Mouse (Mus musculus) neural tube, embryonic 11.5 days (tissue): ENCODE measurements at regions not wholly inside any gene's neighbourhood (a gene's known extent, or its start where the extent isn't known, plus 50 kb on each side); places are given as distances from the start of the nearest gene placed in this dataset.

ENCODE experiments used
- ATAC-seq: fragments of 200-750 bp; cut with Nextera tagmentation; 2 replicates; pipeline ENCODE4 v1.8.0; 2017; ENCODE audit warnings: moderate number of reproducible peaks, mild to moderate bottlenecking, moderate TSS enrichment, moderate library complexity; ENCODE audit not compliant: insufficient read depth, low FRiP score, low TSS enrichment
- DNase-seq: peaks from one replicate; pipeline ENCODE4 v3.0.0-alpha.2; 2015; ENCODE audit warnings: low spot score
- H3K27ac ChIP-seq: fragments of 300-500 bp; sonication (generic); 2 replicates; pipeline ENCODE4 v1.5.1; 2014; ENCODE audit warnings: low read depth, mild to moderate bottlenecking, low read length
- H3K27me3 ChIP-seq: fragments of 300-500 bp; sonication (generic); 2 replicates; pipeline ENCODE4 v1.6.1; 2014; ENCODE audit warnings: mild to moderate bottlenecking, low read length, mixed read lengths; ENCODE audit not compliant: control insufficient read depth, insufficient read depth
- H3K36me3 ChIP-seq: fragments of 300-500 bp; sonication (generic); 2 replicates; pipeline ENCODE4 v1.6.1; 2014; ENCODE audit warnings: mild to moderate bottlenecking, low read length, moderate library complexity, mixed read lengths; ENCODE audit not compliant: control insufficient read depth, insufficient read depth
- H3K4me1 ChIP-seq: fragments of 300-500 bp; sonication (generic); 2 replicates; pipeline ENCODE4 v1.6.1; 2014; ENCODE audit warnings: low read length, mixed read lengths; ENCODE audit not compliant: control insufficient read depth, insufficient read depth
- H3K4me2 ChIP-seq: fragments of 300-500 bp; sonication (generic); 2 replicates; pipeline ENCODE4 v1.6.1; 2014; ENCODE audit warnings: low read depth, mild to moderate bottlenecking, moderate library complexity
- H3K4me3 ChIP-seq: fragments of 300-500 bp; sonication (generic); 2 replicates; pipeline ENCODE4 v1.5.1; 2014; ENCODE audit warnings: low read depth, low read length
- H3K9ac ChIP-seq: fragments of 300-500 bp; sonication (generic); 2 replicates; pipeline ENCODE4 v1.6.1; 2014; ENCODE audit warnings: mild to moderate bottlenecking, low read length
- H3K9me3 ChIP-seq: fragments of 300-500 bp; sonication (generic); 2 replicates; pipeline ENCODE4 v1.6.1; 2016; ENCODE audit warnings: low read length; ENCODE audit not compliant: control insufficient read depth
- WGBS: fragments of 180-500 bp; shearing (Covaris S2); extraction: QIAGEN DNeasy Blood & Tissue Kit; methylation state at CpG from one replicate; pipeline ENCODE4 v1.1.7; 2014; 5-methylcytosine and 5-hydroxymethylcytosine counted together

DNA sequence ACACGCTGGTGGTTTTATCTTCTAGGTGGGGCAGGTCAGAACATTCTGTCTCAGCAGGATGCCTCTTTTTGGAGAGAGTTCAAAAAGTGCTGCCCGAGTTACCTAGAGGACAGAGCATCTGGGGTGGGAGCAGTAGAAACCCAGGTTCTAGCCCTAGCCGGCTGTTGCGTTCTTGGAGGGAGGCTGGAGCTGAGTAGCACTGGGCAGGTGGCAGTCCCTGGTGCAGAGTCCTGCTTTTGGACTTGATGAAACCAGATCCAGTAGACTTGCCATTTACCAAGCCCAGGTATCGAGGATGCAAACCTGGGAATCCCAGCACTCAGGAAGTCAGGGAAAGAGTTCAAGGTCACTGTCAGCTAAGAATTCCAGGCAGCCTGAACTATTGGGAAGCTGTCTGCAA, 110.3 kb upstream of the Atp1a1 start:
- Histone ChIP-seq H3K4me1 (peaks cover 14% of the 10 kb centered on the region), H3K27ac (no peak overlapping the region), H3K27me3 (no peaks in the 10 kb centered on the region), H3K36me3 (no peaks in the 10 kb centered on the region), H3K9me3 (no peaks in the 10 kb centered on the region), H3K4me2 (no peak overlapping the region), H3K9ac (no peak overlapping the region), H3K4me3 (no peak overlapping the region)
- no peak for DNase-seq
- 75% methylated on average over 5 of the region's 5 CpGs for WGBS
- no peak for ATAC-seq

DNA sequence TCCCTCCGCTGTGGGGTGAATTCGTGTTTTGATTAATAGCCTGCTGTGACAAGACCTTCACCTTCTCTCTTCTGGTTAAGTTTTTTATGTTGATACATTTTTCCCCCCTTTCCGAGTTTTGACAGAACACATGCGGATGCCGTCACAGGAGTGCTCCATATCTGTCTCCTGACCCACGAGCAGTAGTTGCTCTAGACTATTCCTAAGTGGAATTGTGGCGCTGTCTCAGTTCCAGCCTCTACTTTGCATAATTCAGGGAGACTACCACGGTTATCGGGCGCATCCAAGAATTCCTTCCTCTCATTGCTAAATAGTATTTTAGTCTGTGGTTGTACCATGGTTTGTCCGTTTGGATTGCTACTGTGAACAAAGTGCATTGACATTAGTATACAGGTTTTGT, 109.2 kb upstream of the Atp1a1 start:
- ATAC-seq (no peak), DNase-seq (no peak)
- no peak overlapping the region for H3K27ac ChIP-seq
- no peaks in the 10 kb centered on the region for H3K36me3 ChIP-seq
- no peaks in the 10 kb centered on the region for H3K9me3 ChIP-seq
- WGBS, result 73% methylated on average over 11 of the region's 11 CpGs
- no peak overlapping the region; the same call in 1 of the 2 replicates for H3K9ac ChIP-seq
- H3K27me3 ChIP-seq, result no peaks in the 10 kb centered on the region
- peaks cover 14% of the 10 kb centered on the region for H3K4me1 ChIP-seq
- H3K4me3 ChIP-seq, result no peak overlapping the region
- H3K4me2 ChIP-seq, result no peak overlapping the region

DNA sequence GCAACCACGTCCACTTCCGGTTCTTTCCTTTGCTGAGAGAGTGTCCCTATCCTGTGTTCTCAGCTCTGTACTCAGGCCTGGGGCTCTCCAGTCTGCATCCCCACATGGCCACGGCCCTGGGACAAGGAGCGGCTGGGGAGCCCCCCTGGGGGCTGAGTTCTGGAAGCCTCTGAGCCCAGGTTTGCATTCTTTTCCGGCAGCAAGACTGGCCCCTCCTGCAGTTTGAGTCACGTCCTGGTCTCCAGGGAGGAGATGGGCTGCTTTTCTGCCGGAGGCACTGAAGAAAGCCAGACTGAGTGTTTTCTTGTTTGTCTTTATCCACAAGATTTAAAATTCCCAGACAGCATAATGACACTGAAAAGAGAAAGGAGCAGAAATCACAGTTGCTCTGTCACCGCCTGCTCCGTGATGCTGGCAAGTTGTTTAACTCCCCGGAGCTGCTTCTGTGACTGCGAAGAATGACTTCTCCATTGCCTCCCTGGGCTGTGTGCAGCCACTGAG, 108.7 kb upstream of the Atp1a1 start:
- Histone ChIP-seq H3K9me3 (no peaks in the 10 kb centered on the region), H3K9ac (peak overlapping the region; percentile 29; the same call in 1 of the 2 replicates), H3K4me3 (no peak overlapping the region), H3K36me3 (no peaks in the 10 kb centered on the region), H3K27ac (no peak overlapping the region), H3K4me1 (peaks cover 14% of the 10 kb centered on the region), H3K4me2 (no peak overlapping the region), H3K27me3 (no peaks in the 10 kb centered on the region)
- ATAC-seq (no peak), DNase-seq (no peak)
- 39% methylated on average over 11 of the region's 11 CpGs for WGBS

DNA sequence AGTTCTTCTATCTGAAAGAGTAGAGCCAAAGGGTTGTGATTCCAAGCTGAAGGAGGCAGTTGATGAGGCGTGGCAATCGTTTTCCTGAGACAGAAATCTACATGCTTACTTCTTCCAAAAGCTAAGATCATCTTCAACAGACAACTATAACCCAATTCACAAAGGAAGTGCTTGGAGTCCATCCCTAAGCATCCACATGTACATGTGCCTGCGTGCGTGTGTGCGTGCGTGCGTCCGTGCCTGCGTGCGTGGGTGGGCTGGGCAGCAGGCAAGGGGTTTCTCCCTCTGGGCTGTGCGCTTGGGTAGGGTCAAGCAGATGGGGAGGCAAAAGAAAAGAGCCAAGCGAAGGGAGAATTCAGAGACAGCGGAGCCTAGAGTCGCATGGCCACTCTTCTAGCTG, 108.2 kb upstream of the Atp1a1 start:
- H3K4me2 ChIP-seq, result no peak overlapping the region
- H3K9ac ChIP-seq, result no peak overlapping the region
- no peaks in the 10 kb centered on the region for H3K36me3 ChIP-seq
- H3K27me3 ChIP-seq, result no peaks in the 10 kb centered on the region
- H3K4me1 ChIP-seq, result peaks cover 14% of the 10 kb centered on the region
- DNase-seq (no peak), ATAC-seq (no peak)
- 84% methylated on average over 14 of the region's 14 CpGs for WGBS
- H3K4me3 ChIP-seq, result no peak overlapping the region
- no peak overlapping the region for H3K27ac ChIP-seq
- no peaks in the 10 kb centered on the region for H3K9me3 ChIP-seq

DNA sequence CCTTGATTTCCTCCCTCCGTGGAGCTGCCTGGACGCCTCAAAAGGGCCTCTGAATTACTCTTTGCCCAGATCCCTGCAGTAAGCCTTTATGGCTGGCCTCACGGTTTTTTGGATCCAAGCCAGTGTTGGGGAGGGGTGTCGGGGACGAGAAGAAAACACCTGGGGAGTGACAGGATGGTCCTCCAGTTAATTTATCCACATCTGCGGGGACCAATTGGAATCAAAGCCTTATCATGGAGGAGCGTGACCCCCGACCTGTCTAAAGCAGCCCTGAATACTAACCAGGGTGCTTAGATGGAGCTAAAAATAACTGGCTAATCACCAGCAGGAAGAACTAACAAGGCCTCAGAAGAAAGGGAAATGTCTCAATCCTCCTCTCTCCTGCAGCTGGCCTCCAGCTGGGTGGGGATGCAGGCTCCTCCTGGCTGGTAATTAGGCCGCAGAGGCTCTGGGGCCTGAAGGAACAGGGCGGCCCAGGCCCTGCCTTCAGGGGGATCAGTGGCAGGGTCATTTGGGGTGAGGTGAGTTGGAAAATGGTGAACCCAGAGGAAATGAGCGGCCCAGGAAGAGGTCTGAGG, 107.2 kb upstream of the Atp1a1 start:
- no peak overlapping the region for H3K27ac ChIP-seq
- no peak for ATAC-seq

DNA sequence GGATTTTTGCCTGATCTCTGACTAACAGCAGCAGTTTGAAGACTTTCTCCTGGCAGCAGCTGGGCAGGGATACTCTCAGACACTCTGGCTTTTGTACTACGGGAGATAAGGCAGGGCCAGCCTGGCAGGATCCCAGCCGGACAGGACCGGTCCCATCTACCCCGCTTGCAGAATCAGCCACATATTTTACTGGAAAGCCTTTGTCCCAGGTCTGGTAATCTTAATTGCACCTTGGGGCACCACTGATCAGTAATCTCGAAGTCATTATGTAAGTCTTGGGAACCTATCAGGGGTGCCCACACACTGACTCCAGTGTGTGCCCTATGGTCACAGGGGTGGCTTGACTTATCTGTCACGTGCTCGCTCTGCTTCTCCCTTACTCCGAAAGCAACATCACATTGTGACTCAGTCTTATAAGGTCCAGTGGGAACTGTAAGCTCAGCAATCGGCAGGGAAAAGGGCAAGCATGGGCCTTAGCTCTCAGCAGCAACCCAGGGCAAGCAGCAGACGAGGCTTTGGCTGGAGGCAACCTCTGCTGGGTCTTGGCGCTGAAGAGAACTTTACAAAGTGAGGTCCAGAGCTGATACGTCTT, 105.0 kb upstream of the Atp1a1 start:
- no peak overlapping the region for H3K4me3 ChIP-seq
- no peaks in the 10 kb centered on the region for H3K36me3 ChIP-seq
- peaks cover 14% of the 10 kb centered on the region for H3K4me1 ChIP-seq
- no peak overlapping the region for H3K9ac ChIP-seq
- no peaks in the 10 kb centered on the region for H3K27me3 ChIP-seq
- H3K27ac ChIP-seq, result no peak overlapping the region
- DNase-seq (no peak), ATAC-seq (no peak)
- WGBS, result 87% methylated on average over 12 of the region's 12 CpGs
- no peak overlapping the region for H3K4me2 ChIP-seq
- no peaks in the 10 kb centered on the region for H3K9me3 ChIP-seq

More for the DNA sequence above, 107.2 kb upstream of the Atp1a1 start:
- no peak overlapping the region for H3K4me3 ChIP-seq
- no peaks in the 10 kb centered on the region for H3K9me3 ChIP-seq
- peak; percentile 19 for DNase-seq
- H3K4me2 ChIP-seq, result no peak overlapping the region
- H3K9ac ChIP-seq, result no peak overlapping the region
- WGBS, result 15% methylated on average over 11 of the region's 11 CpGs
- H3K27me3 ChIP-seq, result no peaks in the 10 kb centered on the region
- peaks cover 14% of the 10 kb centered on the region for H3K4me1 ChIP-seq
- H3K36me3 ChIP-seq, result no peaks in the 10 kb centered on the region

DNA sequence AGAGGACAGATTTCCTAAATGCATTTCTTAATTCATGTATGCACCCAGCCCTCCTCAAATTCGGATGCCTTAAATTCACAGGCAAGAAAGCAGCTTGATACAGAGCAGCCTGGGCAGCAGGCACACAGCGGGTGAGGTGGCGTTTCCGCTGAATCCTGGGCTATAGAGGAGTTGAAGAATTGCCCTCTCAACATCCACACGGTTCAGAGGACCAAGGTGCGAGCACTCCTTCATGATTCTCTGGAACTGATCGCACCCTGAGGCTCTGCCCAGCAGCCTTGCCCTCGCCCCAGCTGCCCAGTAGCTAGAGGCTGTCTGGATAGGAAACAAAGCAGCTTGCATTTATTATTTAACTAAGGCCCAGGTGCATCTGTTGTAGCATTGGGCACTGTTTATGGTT, 104.3 kb upstream of the Atp1a1 start:
- WGBS, result 74% methylated on average over 8 of the region's 8 CpGs
- Histone ChIP-seq H3K9me3 (no peaks in the 10 kb centered on the region), H3K4me2 (no peak overlapping the region), H3K9ac (no peak overlapping the region), H3K36me3 (no peaks in the 10 kb centered on the region), H3K4me1 (peaks cover 14% of the 10 kb centered on the region), H3K4me3 (no peak overlapping the region), H3K27me3 (no peaks in the 10 kb centered on the region), H3K27ac (no peak overlapping the region)
- DNase-seq, result no peak
- no peak for ATAC-seq

DNA sequence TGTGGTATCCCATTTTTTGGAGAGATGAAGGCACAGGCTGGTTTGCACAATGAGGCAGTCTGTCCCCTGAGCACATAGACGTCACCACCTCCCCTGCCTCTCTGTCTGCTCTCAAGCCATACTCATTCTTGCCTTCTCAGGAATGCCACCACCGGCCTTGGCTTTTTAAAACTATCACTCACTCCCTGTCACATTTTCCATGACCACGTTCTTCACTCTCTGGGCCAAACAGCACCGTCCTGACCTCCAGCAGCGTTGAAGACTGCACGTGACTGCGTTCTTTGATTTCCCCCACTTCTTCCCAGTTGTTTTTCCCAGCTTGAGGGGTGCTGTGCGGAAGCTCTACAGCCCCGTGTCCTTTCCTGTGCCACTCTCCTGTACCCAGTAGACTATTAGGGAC, 100.4 kb upstream of the Atp1a1 start:
- Histone ChIP-seq H3K36me3 (no peaks in the 10 kb centered on the region), H3K27ac (no peak overlapping the region), H3K9ac (no peak overlapping the region), H3K4me1 (no peaks in the 10 kb centered on the region), H3K27me3 (no peaks in the 10 kb centered on the region), H3K4me2 (no peak overlapping the region), H3K4me3 (no peak overlapping the region), H3K9me3 (no peaks in the 10 kb centered on the region)
- ATAC-seq, result no peak
- WGBS, result 74% methylated on average over 9 of the region's 9 CpGs
- DNase-seq, result no peak

DNA sequence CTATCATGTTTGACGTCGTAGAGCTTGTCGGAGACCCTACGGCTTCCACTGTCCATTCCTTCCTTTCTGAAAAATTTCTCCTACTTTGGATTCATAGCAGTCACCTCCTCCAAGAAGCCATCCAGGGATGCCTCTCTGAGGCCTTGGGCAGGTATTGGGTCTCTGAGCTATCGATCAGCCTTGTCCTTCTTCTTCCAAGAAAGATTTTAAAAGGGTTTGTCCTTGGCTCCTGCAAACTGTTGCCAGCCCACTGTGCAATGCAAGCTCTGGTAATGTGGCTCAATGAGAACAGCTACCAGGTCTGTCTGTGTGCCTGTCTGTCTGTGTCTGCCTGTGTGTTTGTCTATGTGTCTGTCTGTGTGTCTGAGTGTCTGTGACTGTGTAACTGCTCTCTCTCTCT, 99.8 kb upstream of the Atp1a1 start:
- H3K27ac ChIP-seq, result no peak overlapping the region
- no peaks in the 10 kb centered on the region for H3K9me3 ChIP-seq
- 95% methylated on average over 5 of the region's 5 CpGs for WGBS
- no peak overlapping the region for H3K9ac ChIP-seq
- H3K4me3 ChIP-seq, result no peak overlapping the region
- no peaks in the 10 kb centered on the region for H3K27me3 ChIP-seq
- no peak overlapping the region for H3K4me2 ChIP-seq
- DNase-seq (no peak), ATAC-seq (no peak)
- H3K4me1 ChIP-seq, result no peaks in the 10 kb centered on the region
- H3K36me3 ChIP-seq, result no peaks in the 10 kb centered on the region
